Mouse (Mus musculus): ENCODE measurements around the gene Ednrb. TPM values are rescaled to one million over a fixed set of nuclear protein-coding genes. Genes with fewer than 3 reads are reported as not detected.
A peak's percentile ranks its signal among the peaks of the same experiment; 100 is the strongest.
"Not testable (repeated sequence)": the region's sequence is repeated elsewhere in the genome, so short reads cannot be mapped to it uniquely, and the experiment has no call there.

Ednrb gene
- polyA plus RNA-seq, 1 experiment from 2014 or later, result 159 TPM

DNA sequence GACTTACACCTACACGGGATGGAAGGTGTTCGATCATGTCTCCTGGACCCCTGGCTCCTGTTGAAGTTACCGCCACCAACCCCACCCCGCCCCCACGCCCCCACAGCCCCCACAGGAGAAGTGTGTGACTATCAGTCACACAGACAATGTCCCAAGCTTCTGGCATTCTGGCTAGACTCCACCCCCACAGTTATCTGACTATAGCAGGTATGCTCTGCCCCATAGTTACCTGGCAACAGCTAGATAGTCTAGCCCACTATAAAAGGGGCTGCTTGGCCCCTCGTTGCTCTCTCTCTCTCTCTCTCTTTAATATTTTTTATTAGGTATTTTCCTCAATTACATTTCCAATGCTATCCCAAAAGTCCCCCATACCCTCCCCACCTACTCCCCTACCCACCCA is 63.9 kb downstream of the Ednrb start:
- H3K9me3 ChIP-seq (ENCODE audit: control insufficient read depth, low read length); H3K27me3 ChIP-seq (replicated peaks; ENCODE audit: control insufficient read depth, insufficient read depth, low read length); H3K9ac ChIP-seq (ENCODE audit: low read depth, low read length); H3K36me3 ChIP-seq (ENCODE audit: control insufficient read depth, insufficient read depth, low read length); H3K27ac ChIP-seq (ENCODE audit: low read depth, low read length); H3K4me3 ChIP-seq (ENCODE audit: low read length); H3K4me1 ChIP-seq (ENCODE audit: control insufficient read depth, insufficient read depth, low read depth, low read length); H3K4me2 ChIP-seq (ENCODE audit: low read length); ATAC-seq: not testable (repeated sequence)
- WGBS, result 90% methylated on average over 6 of the region's 6 CpGs

DNA sequence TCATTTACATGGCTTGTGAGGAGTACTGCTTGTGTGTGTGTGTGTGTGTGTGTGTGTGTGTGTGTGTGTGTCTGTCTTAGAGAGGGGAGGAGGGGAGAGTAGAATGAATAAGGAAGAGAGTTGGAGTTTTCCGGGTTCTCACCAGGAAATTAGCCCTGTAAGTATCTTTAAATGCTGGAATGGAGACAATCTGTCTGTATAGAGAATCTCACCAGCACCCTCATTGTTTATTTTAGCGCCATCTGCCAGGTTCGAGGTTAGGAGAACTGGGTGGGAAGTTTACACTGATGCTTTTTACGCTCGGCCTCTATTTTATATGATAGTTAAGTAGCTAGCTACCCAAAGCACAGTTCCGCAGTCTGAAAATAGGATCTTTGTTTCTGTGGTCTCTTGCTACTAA is 64.9 kb downstream of the Ednrb start:
- H3K36me3 ChIP-seq (ENCODE audit: control insufficient read depth, insufficient read depth, low read length), result no peaks in the 10 kb centered on the region
- 50% methylated on average over 6 of the region's 6 CpGs for WGBS
- peak; percentile 37; the same call in 1 of the 2 replicates for ATAC-seq
- no peaks in the 10 kb centered on the region for H3K4me1 ChIP-seq (ENCODE audit: control insufficient read depth, insufficient read depth, low read depth, low read length)
- no peaks in the 10 kb centered on the region for H3K9me3 ChIP-seq (ENCODE audit: control insufficient read depth, low read length)
- no peak overlapping the region for H3K4me3 ChIP-seq (ENCODE audit: low read length)
- peak overlapping the region; percentile 69 for H3K4me2 ChIP-seq (ENCODE audit: low read length)
- H3K9ac ChIP-seq (ENCODE audit: low read depth, low read length), result no peak overlapping the region
- peak overlapping the region; percentile 50 for H3K27ac ChIP-seq (ENCODE audit: low read depth, low read length)
- H3K27me3 ChIP-seq (replicated peaks; ENCODE audit: control insufficient read depth, insufficient read depth, low read length), result no peaks in the 10 kb centered on the region

DNA sequence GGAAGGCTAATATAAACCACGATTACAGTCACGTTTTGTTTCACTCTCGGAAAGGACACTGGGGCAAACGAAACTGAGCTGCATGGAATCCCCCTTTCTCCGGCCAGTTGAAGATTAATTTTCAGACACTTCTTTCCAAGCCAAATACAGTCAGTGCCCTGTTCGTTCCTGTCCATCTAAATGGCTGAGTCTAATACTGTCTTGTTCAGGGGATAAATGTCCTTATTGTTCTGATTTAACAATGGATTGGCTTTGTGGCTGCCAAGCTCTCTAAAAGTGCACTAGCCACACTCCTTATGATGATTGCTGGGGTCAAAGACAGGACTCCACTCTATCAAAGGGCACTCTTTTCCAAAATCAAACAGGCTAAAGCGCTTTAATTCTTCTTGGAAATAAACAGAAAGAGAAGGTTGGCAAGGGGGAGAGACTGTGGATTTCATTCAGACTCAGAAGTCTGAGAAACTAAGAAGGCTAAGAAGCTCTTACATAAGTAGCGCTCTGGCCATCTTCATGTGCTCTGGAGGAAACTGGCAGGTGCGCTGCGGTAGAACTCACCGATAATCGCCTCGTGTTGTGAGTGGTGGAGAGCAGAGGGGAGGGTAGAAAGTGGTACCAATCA is 65.6 kb downstream of the Ednrb start:
- Histone ChIP-seq H3K4me1 (ENCODE audit: control insufficient read depth, insufficient read depth, low read depth, low read length) (no peaks in the 10 kb centered on the region), H3K4me3 (ENCODE audit: low read length) (peak overlapping the region; percentile 34), H3K27me3 (replicated peaks; ENCODE audit: control insufficient read depth, insufficient read depth, low read length) (no peaks in the 10 kb centered on the region), H3K9me3 (ENCODE audit: control insufficient read depth, low read length) (no peaks in the 10 kb centered on the region), H3K27ac (ENCODE audit: low read depth, low read length) (peak overlapping the region; percentile 81), H3K4me2 (ENCODE audit: low read length) (peak overlapping the region; percentile 69), H3K36me3 (ENCODE audit: control insufficient read depth, insufficient read depth, low read length) (no peaks in the 10 kb centered on the region), H3K9ac (ENCODE audit: low read depth, low read length) (0 out of 2 replicates have a peak overlapping the region, but pooled peaks have one; percentile 6)
- peak; percentile 89 for ATAC-seq
- 21% methylated on average over 13 of the region's 13 CpGs for WGBS

DNA sequence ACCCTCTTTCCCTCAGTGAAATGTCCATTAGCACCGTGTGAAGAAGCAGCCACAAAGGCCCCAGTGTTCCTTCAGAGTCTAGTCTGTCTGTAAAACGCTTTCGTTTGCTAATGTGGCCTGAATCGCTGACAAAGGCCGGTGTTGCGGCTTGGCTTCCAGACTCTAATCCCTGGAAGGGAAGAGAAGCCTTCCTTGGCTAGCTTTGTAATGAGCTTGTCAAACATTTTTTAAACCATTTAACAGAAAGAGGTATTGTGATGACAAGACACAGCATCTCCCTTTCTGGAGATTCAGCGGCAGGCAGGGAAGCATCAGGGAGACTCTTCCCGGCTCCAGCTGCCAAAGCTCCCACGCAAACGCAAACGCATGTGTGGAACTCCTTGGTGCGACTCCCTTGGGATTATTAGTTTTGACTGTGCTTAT is 66.2 kb downstream of the Ednrb start:
- Histone ChIP-seq H3K4me3 (ENCODE audit: low read length) (peak overlapping the region; percentile 34), H3K9ac (ENCODE audit: low read depth, low read length) (peak overlapping the region; percentile 57), H3K36me3 (ENCODE audit: control insufficient read depth, insufficient read depth, low read length) (no peaks in the 10 kb centered on the region), H3K27me3 (replicated peaks; ENCODE audit: control insufficient read depth, insufficient read depth, low read length) (no peaks in the 10 kb centered on the region), H3K27ac (ENCODE audit: low read depth, low read length) (peak overlapping the region; percentile 81), H3K4me2 (ENCODE audit: low read length) (peak overlapping the region; percentile 69), H3K9me3 (ENCODE audit: control insufficient read depth, low read length) (no peaks in the 10 kb centered on the region), H3K4me1 (ENCODE audit: control insufficient read depth, insufficient read depth, low read depth, low read length) (no peaks in the 10 kb centered on the region)
- 4% methylated on average over 12 of the region's 12 CpGs for WGBS
- ATAC-seq, result peak; percentile 84

DNA sequence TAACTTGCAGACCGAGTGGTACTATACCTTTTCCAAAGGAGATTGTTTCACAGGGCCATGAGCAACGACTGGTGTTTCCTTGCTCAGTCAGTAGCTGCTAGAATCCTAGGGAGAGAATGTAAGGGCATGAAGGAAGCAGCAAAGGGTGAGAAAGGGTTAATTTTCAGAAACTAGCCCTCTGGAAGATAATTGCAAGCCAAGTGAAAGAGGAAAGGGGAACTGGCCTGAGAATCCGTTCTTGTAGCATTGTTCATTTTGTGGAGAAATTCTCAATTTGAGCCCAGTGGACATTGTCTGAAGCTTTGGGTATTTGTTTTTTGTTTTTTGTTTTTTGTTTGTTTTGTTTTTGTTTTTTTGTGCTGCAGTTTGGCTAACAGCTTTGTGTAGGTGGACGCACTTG is 66.8 kb downstream of the Ednrb start:
- no peak overlapping the region for H3K9ac ChIP-seq (ENCODE audit: low read depth, low read length)
- no peaks in the 10 kb centered on the region for H3K27me3 ChIP-seq (replicated peaks; ENCODE audit: control insufficient read depth, insufficient read depth, low read length)
- 35% methylated on average over 4 of the region's 4 CpGs for WGBS
- no peak overlapping the region for H3K4me2 ChIP-seq (ENCODE audit: low read length)
- H3K27ac ChIP-seq (ENCODE audit: low read depth, low read length), result peak overlapping the region; percentile 81
- no peaks in the 10 kb centered on the region for H3K36me3 ChIP-seq (ENCODE audit: control insufficient read depth, insufficient read depth, low read length)
- H3K4me3 ChIP-seq (ENCODE audit: low read length), result no peak overlapping the region
- no peak for ATAC-seq
- H3K9me3 ChIP-seq (ENCODE audit: control insufficient read depth, low read length), result no peaks in the 10 kb centered on the region
- H3K4me1 ChIP-seq (ENCODE audit: control insufficient read depth, insufficient read depth, low read depth, low read length), result no peaks in the 10 kb centered on the region

DNA sequence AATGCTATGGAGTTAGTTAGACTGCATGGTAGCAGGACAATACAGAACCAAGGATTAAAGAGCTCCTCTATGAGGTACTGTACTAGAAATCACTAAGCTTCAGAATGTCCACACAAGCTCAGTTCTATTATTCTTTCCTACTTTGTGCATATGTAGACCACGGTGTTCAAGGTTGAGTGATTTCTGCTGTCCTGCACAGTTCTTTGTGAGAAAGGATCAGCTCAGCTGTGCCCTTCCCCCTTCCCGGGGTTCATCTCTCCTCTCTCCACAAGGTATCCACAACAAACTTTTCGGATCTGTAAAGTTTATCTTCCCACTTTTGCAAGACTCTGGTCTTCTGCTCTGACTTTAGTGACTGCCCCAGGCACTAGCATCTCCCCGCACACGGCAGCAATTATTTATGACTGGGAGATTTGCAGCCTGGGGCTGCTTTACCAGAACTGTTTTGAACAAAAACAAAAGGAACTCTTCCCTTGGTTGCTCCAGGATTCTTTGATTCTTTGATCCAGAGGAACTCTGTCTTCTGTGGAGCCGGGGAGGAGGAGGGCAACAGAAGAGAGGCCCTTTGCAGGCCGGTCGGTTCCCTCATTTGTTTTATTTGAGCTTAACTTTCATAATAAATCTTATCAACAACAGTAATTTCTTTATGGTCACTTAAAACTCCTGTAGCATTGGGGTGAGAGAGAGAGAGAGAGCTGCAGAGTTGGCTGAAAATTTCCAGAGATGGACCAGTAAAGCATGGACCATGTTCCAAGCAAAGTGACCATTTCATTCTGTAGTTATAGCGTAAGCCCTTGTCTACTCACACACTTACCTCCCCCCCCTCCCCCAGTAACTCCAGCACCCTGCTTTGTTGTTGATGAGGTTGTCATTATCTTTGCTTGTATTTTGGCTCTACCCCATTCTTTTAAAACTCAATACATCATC is 74.6 kb downstream of the Ednrb start:
- no peaks in the 10 kb centered on the region for H3K27me3 ChIP-seq (replicated peaks; ENCODE audit: control insufficient read depth, insufficient read depth, low read length)
- 22% methylated on average over 9 of the region's 9 CpGs for WGBS
- no peak overlapping the region for H3K4me2 ChIP-seq (ENCODE audit: low read length)
- H3K36me3 ChIP-seq (ENCODE audit: control insufficient read depth, insufficient read depth, low read length), result no peaks in the 10 kb centered on the region
- H3K4me3 ChIP-seq (ENCODE audit: low read length), result no peak overlapping the region
- H3K27ac ChIP-seq (ENCODE audit: low read depth, low read length), result no peak overlapping the region
- H3K4me1 ChIP-seq (ENCODE audit: control insufficient read depth, insufficient read depth, low read depth, low read length), result no peaks in the 10 kb centered on the region
- H3K9me3 ChIP-seq (ENCODE audit: control insufficient read depth, low read length), result no peaks in the 10 kb centered on the region
- ATAC-seq, result no peak
- H3K9ac ChIP-seq (ENCODE audit: low read depth, low read length), result no peak overlapping the region

DNA sequence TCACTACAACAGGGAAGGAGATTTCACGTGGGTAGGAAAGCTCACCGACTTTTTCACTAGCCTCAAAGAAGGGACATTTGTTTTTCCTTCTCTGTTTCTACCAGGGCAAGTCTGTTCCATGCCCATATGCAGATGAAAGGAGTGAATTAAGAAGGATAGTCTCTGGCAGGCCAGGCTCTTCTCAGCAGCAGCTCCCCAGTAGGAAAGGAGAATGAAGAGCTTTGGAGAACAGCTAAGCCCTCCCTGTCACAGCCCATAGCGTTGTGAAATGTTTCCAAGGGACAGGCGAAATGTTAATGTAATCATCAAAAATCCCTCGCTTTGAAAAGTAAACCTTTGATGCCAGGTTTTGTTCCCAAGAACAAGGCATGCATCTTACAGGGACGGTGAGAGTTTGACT is 76.7 kb downstream of the Ednrb start:
- no peaks in the 10 kb centered on the region for H3K27me3 ChIP-seq (replicated peaks; ENCODE audit: control insufficient read depth, insufficient read depth, low read length)
- H3K4me2 ChIP-seq (ENCODE audit: low read length), result no peak overlapping the region
- no peak overlapping the region for H3K4me3 ChIP-seq (ENCODE audit: low read length)
- H3K36me3 ChIP-seq (ENCODE audit: control insufficient read depth, insufficient read depth, low read length), result no peaks in the 10 kb centered on the region
- no peak for ATAC-seq
- 64% methylated on average over 6 of the region's 6 CpGs for WGBS
- no peak overlapping the region for H3K27ac ChIP-seq (ENCODE audit: low read depth, low read length)
- H3K4me1 ChIP-seq (ENCODE audit: control insufficient read depth, insufficient read depth, low read depth, low read length), result no peaks in the 10 kb centered on the region
- no peaks in the 10 kb centered on the region for H3K9me3 ChIP-seq (ENCODE audit: control insufficient read depth, low read length)
- H3K9ac ChIP-seq (ENCODE audit: low read depth, low read length), result no peak overlapping the region

Other genes with a start within 250 kb of the Ednrb start
- gene Slain1, start 194.2 kb downstream of the Ednrb start, polyA plus RNA-seq (2015; fragmentation: Nextera tagmentation; extraction: Ambion mirVana), result 5.3 and 8.8 TPM in 2 replicates